ENCODE assay signal across 7 mouse cellular contexts in the genomic region with DNA sequence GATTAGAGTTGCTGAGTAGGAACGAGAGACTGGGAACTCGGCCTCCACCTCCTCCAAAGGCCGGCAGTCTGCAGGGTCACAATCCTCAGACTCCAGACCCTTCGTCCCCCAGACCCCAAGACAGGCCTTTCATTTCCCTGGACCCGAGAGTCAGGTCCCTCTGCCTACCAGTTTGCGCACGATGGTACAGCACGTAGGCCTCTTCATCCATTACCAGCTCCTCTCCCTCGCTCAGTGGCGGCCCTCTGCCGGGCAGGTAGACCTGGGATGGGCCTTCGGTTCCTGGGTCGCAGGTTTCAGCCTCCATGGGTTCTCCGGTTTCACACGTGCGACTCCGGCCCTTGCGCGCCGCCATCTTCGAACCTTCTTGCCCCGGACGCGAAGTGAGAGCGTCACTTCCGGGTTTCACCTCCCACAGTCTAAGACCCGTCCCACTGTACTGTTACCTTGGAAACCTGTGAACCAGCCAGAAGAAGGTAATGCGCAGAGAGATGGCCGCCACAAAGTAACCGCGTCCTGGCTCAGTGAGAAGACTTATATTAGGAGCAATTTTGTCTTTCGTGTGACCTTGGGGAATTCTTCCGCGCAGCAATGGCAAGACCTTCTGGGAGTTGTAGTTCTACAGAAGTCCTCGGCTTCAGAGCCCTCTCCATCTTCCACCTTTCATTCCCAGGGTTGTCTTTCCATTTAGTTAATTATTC. TPM values are rescaled to one million over a fixed set of nuclear protein-coding genes. Genes with fewer than 3 reads are reported as not detected.
DNase-seq lines count a peak whose midpoint lies in the region; ATAC-seq lines count a peak whose summit lies in the region.

A gene (minus strand): TSS at position 518 of the 701 bp plus-strand sequence.

- peaks cover 38% of the 10 kb centered on the region for H3K4me1 ChIP-seq in embryonic facial prominence, embryonic 10.5 days
- peaks cover 36% of the 10 kb centered on the region for H3K4me1 ChIP-seq in limb, embryonic 10.5 days
- H3K4me1 ChIP-seq in midbrain, embryonic 13.5 days (replicated peaks), result peaks cover 35% of the 10 kb centered on the region

- H3K4me3 ChIP-seq in embryonic facial prominence, embryonic 10.5 days, result peak within 1 kb of the TSS; percentile 98
- peak within 1 kb of the TSS; percentile 94 for H3K4me3 ChIP-seq in limb, embryonic 10.5 days
- peak within 1 kb of the TSS; percentile 70 for H3K4me3 ChIP-seq in midbrain, embryonic 13.5 days (replicated peaks)

- peaks cover 47% of the 10 kb centered on the region for H3K27me3 ChIP-seq in embryonic facial prominence, embryonic 10.5 days (replicated peaks; ENCODE audit: low read depth, poor library complexity, severe bottlenecking)
- peaks cover 47% of the 10 kb centered on the region for H3K27me3 ChIP-seq in limb, embryonic 10.5 days (ENCODE audit: low read depth, poor library complexity, severe bottlenecking)
- H3K27me3 ChIP-seq in midbrain, embryonic 13.5 days, result peaks cover 44% of the 10 kb centered on the region

- WGBS in embryonic facial prominence, embryonic 10.5 days, result under 1% methylated on average over 35 of the region's 35 CpGs
- under 1% methylated on average over 35 of the region's 35 CpGs for WGBS in limb, embryonic 10.5 days
- WGBS in midbrain, embryonic 13.5 days, result under 1% methylated on average over 35 of the region's 35 CpGs

- peak; percentile 85 for ATAC-seq in granulocyte monocyte progenitor cell, adult 5-6 weeks (replicated peaks; ENCODE audit: poor library complexity, severe bottlenecking)
- ATAC-seq in midbrain, embryonic 13.5 days, result peak; percentile 94

- peaks cover 45% of the 10 kb centered on the region for H3K36me3 ChIP-seq in embryonic facial prominence, embryonic 10.5 days (replicated peaks)
- peaks cover 41% of the 10 kb centered on the region for H3K36me3 ChIP-seq in limb, embryonic 10.5 days
- H3K36me3 ChIP-seq in midbrain, embryonic 13.5 days, result peaks cover 39% of the 10 kb centered on the region

- H3K9me3 ChIP-seq in embryonic facial prominence, embryonic 10.5 days, result no peaks in the 10 kb centered on the region
- H3K9me3 ChIP-seq in limb, embryonic 10.5 days (replicated peaks), result no peaks in the 10 kb centered on the region
- no peaks in the 10 kb centered on the region for H3K9me3 ChIP-seq in midbrain, embryonic 13.5 days

- peak within 1 kb of the TSS; percentile 85 for H3K27ac ChIP-seq in embryonic facial prominence, embryonic 10.5 days (replicated peaks)
- peak within 1 kb of the TSS; percentile 85 for H3K27ac ChIP-seq in limb, embryonic 10.5 days
- peak within 1 kb of the TSS; percentile 90 for H3K27ac ChIP-seq in midbrain, embryonic 13.5 days

- DNase-seq in adrenal gland, postnatal 14 days, result peak; percentile 92
- peak; percentile 91 for DNase-seq in embryonic facial prominence, embryonic 10.5 days (ENCODE audit: low spot score)
- DNase-seq in kidney, adult 11 months, result peak; percentile 90
- DNase-seq in limb, embryonic 10.5 days (ENCODE audit: low spot score), result peak; percentile 92
- DNase-seq in spleen, adult 12 weeks (ENCODE audit: low spot score), result peak; percentile 63

- H3K9ac ChIP-seq in midbrain, embryonic 13.5 days (replicated peaks), result peak within 1 kb of the TSS; percentile 69

- peak within 1 kb of the TSS; percentile 89 for H3K4me2 ChIP-seq in midbrain, embryonic 13.5 days (replicated peaks)

RNA-seq across cellular contexts. Expression of the gene that starts here (rescaled TPM):
- 28.0 and 29.9 TPM in 2 replicates for total RNA-seq in adrenal gland, postnatal 14 days (2021)
- polyA plus RNA-seq in embryonic facial prominence, embryonic 10.5 days (2016; fragmentation: Nextera tagmentation; extraction: Ambion mirVana), result 127 and 132 TPM in 2 replicates
- total RNA-seq in granulocyte monocyte progenitor cell, adult 5-6 weeks (2014; fragmentation: Nextera tagmentation), result 30.9 and 33.6 TPM in 2 replicates
- total RNA-seq in granulocyte monocyte progenitor cell, adult 5-6 weeks (2017), result 21.9 and 27.3 TPM in 2 replicates
- polyA plus RNA-seq in limb, embryonic 10.5 days (2016; fragmentation: Nextera tagmentation; extraction: Ambion mirVana), result 116 and 156 TPM in 2 replicates
- 39.9 and 41.7 TPM in 2 replicates for polyA plus RNA-seq in midbrain, embryonic 13.5 days (2015; fragmentation: Nextera tagmentation; extraction: Ambion mirVana)

Comparison
In these comparisons a context has a peak if more than half of its experiments do, and no peak if none do; other contexts are left out.
1. Peak in every context shown above with its lines: DNase-seq, ATAC-seq, H3K4me3 ChIP-seq and H3K27ac ChIP-seq.